Mouse (Mus musculus): ENCODE data around the gene Elp5. TPM values are rescaled to one million over a fixed set of nuclear protein-coding genes. Genes with fewer than 3 reads are reported as not detected.

The Elp5 gene
- polyA plus RNA-seq, 1 experiment from 2014 or later = 124 TPM

DNA sequence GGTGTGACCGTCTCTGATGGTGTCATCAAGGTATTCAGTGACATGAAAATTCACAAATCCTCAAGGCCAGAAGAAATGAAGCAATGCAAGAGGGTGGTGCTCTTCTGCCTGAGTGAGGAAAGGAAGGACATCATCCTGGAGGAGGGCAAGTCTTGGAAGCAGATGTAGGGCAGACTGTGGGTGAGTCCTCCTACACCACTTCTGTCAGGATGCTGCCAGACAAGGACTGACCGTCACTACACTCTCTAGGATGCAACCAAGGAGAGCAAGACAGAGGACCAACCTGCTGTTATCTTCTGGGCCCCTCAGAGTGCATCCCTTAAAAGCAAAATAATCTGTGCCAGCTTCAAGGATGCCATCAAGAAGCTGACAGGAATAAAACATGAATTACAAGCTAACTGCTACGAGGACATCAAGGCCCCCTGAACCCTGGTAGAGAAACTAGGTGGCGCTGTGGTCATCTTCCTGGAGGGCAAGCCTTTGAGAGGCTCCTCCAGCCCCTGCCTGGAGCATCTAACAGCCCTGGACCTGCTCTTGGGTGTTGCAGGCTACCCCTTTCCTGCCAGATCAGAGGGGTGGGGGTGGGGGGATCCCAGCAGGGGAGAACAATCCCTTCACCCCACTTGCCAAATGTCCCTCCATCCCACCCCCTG lies 31.4 kb downstream of the Elp5 start:
- Histone ChIP-seq H3K9ac (replicated peaks; ENCODE audit: low read length) (no peak overlapping the region), H3K36me3 (ENCODE audit: insufficient read depth, low read length) (no peaks in the 10 kb centered on the region), H3K27ac (ENCODE audit: low read length) (no peak overlapping the region), H3K4me1 (ENCODE audit: insufficient read depth, low read length) (peaks cover 22% of the 10 kb centered on the region), H3K4me2 (replicated peaks; ENCODE audit: low read depth, low read length) (no peak overlapping the region), H3K4me3 (ENCODE audit: low read length) (no peak overlapping the region), H3K9me3 (ENCODE audit: low read length) (no peaks in the 10 kb centered on the region), H3K27me3 (ENCODE audit: insufficient read depth, low read length) (no peaks in the 10 kb centered on the region; the same call in 1 of the 2 replicates)
- ATAC-seq (ENCODE audit: low FRiP score, low TSS enrichment) = no peak
- 44% methylated on average over 4 of the region's 4 CpGs for WGBS

- Histone ChIP-seq H3K27me3 (ENCODE audit: insufficient read depth, low read length) (no peaks in the 10 kb centered on the region; the same call in 1 of the 2 replicates), H3K9ac (replicated peaks; ENCODE audit: low read length) (peak overlapping the region; percentile 68), H3K4me3 (ENCODE audit: low read length) (peak overlapping the region; percentile 64), H3K4me1 (ENCODE audit: insufficient read depth, low read length) (peaks cover 22% of the 10 kb centered on the region), H3K9me3 (ENCODE audit: low read length) (no peaks in the 10 kb centered on the region), H3K27ac (ENCODE audit: low read length) (peak overlapping the region; percentile 92), H3K36me3 (ENCODE audit: insufficient read depth, low read length) (peaks cover 6% of the 10 kb centered on the region; the same call in 1 of the 2 replicates), H3K4me2 (replicated peaks; ENCODE audit: low read depth, low read length) (peak overlapping the region; percentile 82)
- ATAC-seq (ENCODE audit: low FRiP score, low TSS enrichment) = peak; percentile 54
- under 1% methylated on average over 14 of the region's 14 CpGs for WGBS
Observed at GRCm38 (mm10) chr11:69948763-69949150, 33.6 kb downstream of the Elp5 start.

- peak within 1 kb of the TSS; percentile 92 for H3K27ac ChIP-seq (ENCODE audit: low read length)
- peak within 1 kb of the TSS; percentile 72 for H3K9ac ChIP-seq (replicated peaks; ENCODE audit: low read length)
- no peaks in the 10 kb centered on the region; the same call in 1 of the 2 replicates for H3K27me3 ChIP-seq (ENCODE audit: insufficient read depth, low read length)
- WGBS = under 1% methylated on average over 34 of the region's 34 CpGs
- ATAC-seq (ENCODE audit: low FRiP score, low TSS enrichment) = peak; percentile 94
- peaks cover 6% of the 10 kb centered on the region; the same call in 1 of the 2 replicates for H3K36me3 ChIP-seq (ENCODE audit: insufficient read depth, low read length)
- H3K4me3 ChIP-seq (ENCODE audit: low read length) = peak within 1 kb of the TSS; percentile 64
- no peaks in the 10 kb centered on the region for H3K9me3 ChIP-seq (ENCODE audit: low read length)
- peaks cover 22% of the 10 kb centered on the region for H3K4me1 ChIP-seq (ENCODE audit: insufficient read depth, low read length)
- peak within 1 kb of the TSS; percentile 82 for H3K4me2 ChIP-seq (replicated peaks; ENCODE audit: low read depth, low read length)
Observed at GRCm38 (mm10) chr11:69948066-69948762, 34.1 kb downstream of the Elp5 start, which contains the start of gene Slc2a4. Slc2a4 (minus strand) TSS chr11:69948188.

- ATAC-seq (ENCODE audit: low FRiP score, low TSS enrichment) = peak; percentile 33
- H3K9me3 ChIP-seq (ENCODE audit: low read length) = no peaks in the 10 kb centered on the region
- H3K27me3 ChIP-seq (ENCODE audit: insufficient read depth, low read length) = no peaks in the 10 kb centered on the region; the same call in 1 of the 2 replicates
- H3K36me3 ChIP-seq (ENCODE audit: insufficient read depth, low read length) = peaks cover 6% of the 10 kb centered on the region; the same call in 1 of the 2 replicates
- peak overlapping the region; percentile 92 for H3K27ac ChIP-seq (ENCODE audit: low read length)
- H3K4me3 ChIP-seq (ENCODE audit: low read length) = peak overlapping the region; percentile 64
- peak overlapping the region; percentile 82 for H3K4me2 ChIP-seq (replicated peaks; ENCODE audit: low read depth, low read length)
- WGBS = 3% methylated on average over 29 of the region's 29 CpGs
- peaks cover 22% of the 10 kb centered on the region for H3K4me1 ChIP-seq (ENCODE audit: insufficient read depth, low read length)
- H3K9ac ChIP-seq (replicated peaks; ENCODE audit: low read length) = peak overlapping the region; percentile 72
Observed at GRCm38 (mm10) chr11:69947337-69948065, 34.8 kb downstream of the Elp5 start.

DNA sequence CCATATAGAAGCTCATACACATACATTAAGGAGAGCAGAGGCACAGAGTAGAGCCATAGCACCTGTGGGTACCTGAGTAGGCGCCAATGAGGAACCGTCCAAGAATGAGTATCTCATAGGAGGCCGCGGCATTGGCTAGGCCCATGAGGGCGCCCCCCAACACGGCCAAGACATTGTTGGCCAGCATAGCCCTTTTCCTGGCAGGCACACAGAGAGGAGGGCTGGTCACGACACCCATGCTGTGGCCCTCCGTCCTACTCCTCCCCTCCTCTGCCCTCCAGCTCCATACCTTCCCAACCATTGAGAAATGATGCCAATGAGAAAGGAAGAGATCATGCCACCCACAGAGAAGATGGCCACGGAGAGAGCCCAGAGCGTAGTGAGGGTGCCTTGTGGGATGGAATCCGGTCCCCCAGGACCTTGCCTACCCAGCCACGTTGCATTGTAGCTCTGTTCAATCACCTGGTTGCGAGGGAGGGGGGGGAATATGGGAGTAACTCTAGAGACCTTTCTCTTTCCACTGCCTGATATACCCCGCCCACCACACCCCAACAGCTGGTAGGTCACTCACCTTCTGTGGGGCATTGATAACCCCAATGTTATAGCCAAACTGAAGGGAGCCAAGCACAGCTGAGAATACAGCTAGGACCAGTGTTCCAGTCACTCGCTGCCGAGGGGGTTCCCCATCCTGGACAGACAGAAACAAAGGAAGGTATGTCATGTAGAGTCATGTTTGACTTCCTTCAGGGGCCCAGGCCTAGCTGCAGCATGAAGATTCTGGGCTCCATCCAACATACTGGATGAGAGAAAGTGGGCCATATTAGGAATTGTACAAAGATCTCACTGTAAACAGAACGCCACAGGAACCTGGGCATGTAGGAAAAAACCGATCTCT lies 36.1 kb downstream of the Elp5 start:
- no peak overlapping the region; the same call in 1 of the 2 replicates for H3K27ac ChIP-seq (ENCODE audit: low read length)
- ATAC-seq (ENCODE audit: low FRiP score, low TSS enrichment) = no peak

GRCm38 (mm10) chr11:69945216-69945615 lies 37.1 kb downstream of the Elp5 start:
- H3K27me3 ChIP-seq (ENCODE audit: insufficient read depth, low read length) = no peaks in the 10 kb centered on the region
- no peak overlapping the region for H3K27ac ChIP-seq (ENCODE audit: low read length)
- H3K9ac ChIP-seq (replicated peaks; ENCODE audit: low read length) = no peak overlapping the region
- no peak overlapping the region for H3K4me2 ChIP-seq (replicated peaks; ENCODE audit: low read depth, low read length)
- H3K36me3 ChIP-seq (ENCODE audit: insufficient read depth, low read length) = peaks cover 6% of the 10 kb centered on the region; the same call in 1 of the 2 replicates
- H3K9me3 ChIP-seq (ENCODE audit: low read length) = no peaks in the 10 kb centered on the region
- WGBS = 68% methylated on average over 13 of the region's 13 CpGs
- no peak overlapping the region for H3K4me3 ChIP-seq (ENCODE audit: low read length)
- peaks cover 22% of the 10 kb centered on the region for H3K4me1 ChIP-seq (ENCODE audit: insufficient read depth, low read length)
- ATAC-seq (ENCODE audit: low FRiP score, low TSS enrichment) = no peak

More for the DNA sequence above, 36.1 kb downstream of the Elp5 start:
- Histone ChIP-seq H3K9me3 (ENCODE audit: low read length) (no peaks in the 10 kb centered on the region), H3K36me3 (ENCODE audit: insufficient read depth, low read length) (peaks cover 6% of the 10 kb centered on the region; the same call in 1 of the 2 replicates), H3K27me3 (ENCODE audit: insufficient read depth, low read length) (no peaks in the 10 kb centered on the region; the same call in 1 of the 2 replicates), H3K4me2 (replicated peaks; ENCODE audit: low read depth, low read length) (peak overlapping the region; percentile 82), H3K9ac (replicated peaks; ENCODE audit: low read length) (no peak overlapping the region), H3K4me3 (ENCODE audit: low read length) (no peak overlapping the region), H3K4me1 (ENCODE audit: insufficient read depth, low read length) (peaks cover 22% of the 10 kb centered on the region)
- 85% methylated on average over 18 of the region's 18 CpGs for WGBS

DNA sequence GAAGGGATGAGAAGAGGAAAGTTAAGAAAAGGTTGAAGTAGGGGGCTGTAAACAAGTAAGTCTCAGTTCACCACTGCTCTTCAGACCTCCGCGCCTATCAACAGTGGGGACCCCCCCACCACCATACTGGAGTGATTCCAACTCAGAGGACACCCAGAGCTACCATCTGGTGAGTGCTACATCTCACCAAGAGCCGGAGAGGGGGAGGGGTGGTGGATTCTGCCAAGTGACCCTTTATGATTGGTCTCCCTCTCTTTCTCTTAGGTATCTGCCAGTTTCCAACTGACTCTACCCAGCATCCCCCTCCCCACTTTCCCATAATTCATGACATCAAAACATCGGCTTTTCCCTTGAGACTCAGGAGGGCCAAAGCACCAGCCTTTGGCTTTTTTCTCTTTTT lies 41.4 kb downstream of the Elp5 start:
- Histone ChIP-seq H3K27ac (ENCODE audit: low read length) (no peak overlapping the region), H3K4me1 (ENCODE audit: insufficient read depth, low read length) (peaks cover 22% of the 10 kb centered on the region), H3K4me2 (replicated peaks; ENCODE audit: low read depth, low read length) (no peak overlapping the region), H3K9me3 (ENCODE audit: low read length) (no peaks in the 10 kb centered on the region), H3K9ac (replicated peaks; ENCODE audit: low read length) (no peak overlapping the region), H3K36me3 (ENCODE audit: insufficient read depth, low read length) (peaks cover 6% of the 10 kb centered on the region; the same call in 1 of the 2 replicates), H3K4me3 (ENCODE audit: low read length) (no peak overlapping the region), H3K27me3 (ENCODE audit: insufficient read depth, low read length) (peaks cover 6% of the 10 kb centered on the region)
- ATAC-seq (ENCODE audit: low FRiP score, low TSS enrichment) = no peak
- WGBS = 70% methylated on average over 4 of the region's 4 CpGs

DNA sequence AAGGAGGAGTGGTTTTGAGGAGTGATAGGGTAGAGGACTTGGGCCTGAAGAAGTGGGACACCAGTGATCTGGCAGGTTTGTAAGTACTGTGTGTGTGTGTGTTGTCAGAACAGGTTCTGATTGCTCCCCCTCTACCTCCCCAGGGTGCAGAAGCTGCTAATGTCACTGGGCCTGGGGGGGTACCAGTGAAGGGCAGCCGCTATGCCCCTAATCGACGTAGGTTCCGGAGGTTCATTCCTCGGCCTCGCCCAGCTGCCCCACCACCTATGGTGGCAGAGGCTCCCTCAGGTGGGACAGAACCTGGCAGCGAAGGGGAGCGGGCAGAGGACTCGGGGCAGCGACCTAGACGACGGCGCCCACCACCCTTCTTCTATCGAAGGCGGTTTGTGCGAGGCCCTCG lies 42.6 kb downstream of the Elp5 start:
- Histone ChIP-seq H3K36me3 (ENCODE audit: insufficient read depth, low read length) (peaks cover 3% of the 10 kb centered on the region; the same call in 1 of the 2 replicates), H3K27me3 (ENCODE audit: insufficient read depth, low read length) (peaks cover 10% of the 10 kb centered on the region), H3K9ac (replicated peaks; ENCODE audit: low read length) (no peak overlapping the region), H3K9me3 (ENCODE audit: low read length) (no peaks in the 10 kb centered on the region), H3K4me1 (ENCODE audit: insufficient read depth, low read length) (peaks cover 31% of the 10 kb centered on the region), H3K4me3 (ENCODE audit: low read length) (no peak overlapping the region), H3K4me2 (replicated peaks; ENCODE audit: low read depth, low read length) (no peak overlapping the region), H3K27ac (ENCODE audit: low read length) (no peak overlapping the region)
- 92% methylated on average over 17 of the region's 17 CpGs for WGBS
- ATAC-seq (ENCODE audit: low FRiP score, low TSS enrichment) = no peak

DNA sequence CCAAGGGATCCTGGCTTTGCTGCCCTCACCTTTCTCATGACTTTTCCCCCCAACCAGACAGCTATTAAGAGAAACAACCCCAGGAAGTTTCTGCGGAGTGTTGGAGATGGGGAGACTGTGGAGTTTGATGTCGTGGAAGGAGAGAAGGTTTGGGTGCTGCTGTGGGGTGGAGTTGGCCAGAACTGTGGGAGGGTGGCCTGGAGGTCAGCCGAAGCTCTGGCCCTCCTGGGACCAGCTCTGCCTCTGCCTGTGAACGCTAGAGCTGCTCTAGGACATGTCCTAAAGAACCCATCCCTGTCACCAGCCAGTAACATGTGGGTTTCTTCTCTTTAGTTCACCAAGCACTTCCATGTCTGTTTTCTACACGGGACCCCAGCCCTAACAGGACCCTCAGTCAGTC lies 43.1 kb downstream of the Elp5 start:
- no peak for ATAC-seq (ENCODE audit: low FRiP score, low TSS enrichment)
- 58% methylated on average over 5 of the region's 5 CpGs for WGBS
- H3K4me3 ChIP-seq (ENCODE audit: low read length) = no peak overlapping the region
- H3K36me3 ChIP-seq (ENCODE audit: insufficient read depth, low read length) = no peaks in the 10 kb centered on the region; the same call in 1 of the 2 replicates
- no peak overlapping the region for H3K4me2 ChIP-seq (replicated peaks; ENCODE audit: low read depth, low read length)
- H3K9ac ChIP-seq (replicated peaks; ENCODE audit: low read length) = no peak overlapping the region
- no peaks in the 10 kb centered on the region for H3K9me3 ChIP-seq (ENCODE audit: low read length)
- peaks cover 31% of the 10 kb centered on the region for H3K4me1 ChIP-seq (ENCODE audit: insufficient read depth, low read length)
- H3K27me3 ChIP-seq (ENCODE audit: insufficient read depth, low read length) = peaks cover 10% of the 10 kb centered on the region
- no peak overlapping the region for H3K27ac ChIP-seq (ENCODE audit: low read length)
